Mouse (Mus musculus): ENCODE data around the gene Ephb4. TPM values are rescaled to one million over a fixed set of nuclear protein-coding genes. Genes with fewer than 3 reads are reported as not detected.

Gene Ephb4
- 6.1 and 8.1 TPM in 2 replicates for polyA plus RNA-seq (2015; fragmentation: Nextera tagmentation; extraction: Ambion mirVana)

GRCm38 (mm10) chr5:137349384-137350204, at the start of gene Ephb4:
Gene Ephb4 (plus strand): TSS chr5:137350109.
- Histone ChIP-seq H3K27me3 (replicated peaks; ENCODE audit: control insufficient read depth, insufficient read depth, low read length) (peaks cover 6% of the 10 kb centered on the region; the same call in 1 of the 2 replicates), H3K9me3 (ENCODE audit: control insufficient read depth, low read length) (no peaks in the 10 kb centered on the region), H3K4me2 (ENCODE audit: low read length) (peak within 1 kb of the TSS; percentile 99), H3K4me3 (replicated peaks; ENCODE audit: low read length) (peak within 1 kb of the TSS; percentile 72), H3K36me3 (ENCODE audit: control insufficient read depth, insufficient read depth) (no peaks in the 10 kb centered on the region), H3K9ac (replicated peaks; ENCODE audit: low read depth, low read length) (peak within 1 kb of the TSS; percentile 82), H3K4me1 (replicated peaks; ENCODE audit: control insufficient read depth, insufficient read depth, low read length) (peaks cover 42% of the 10 kb centered on the region), H3K27ac (ENCODE audit: low read length) (peak within 1 kb of the TSS; percentile 53; the same call in 1 of the 2 replicates)
- peak; percentile 87 for ATAC-seq
- WGBS: under 1% methylated on average over 31 of the region's 32 CpGs

GRCm38 (mm10) chr5:137301253-137301652, 48.7 kb upstream of the Ephb4 start:
- Histone ChIP-seq H3K9ac (replicated peaks; ENCODE audit: low read depth, low read length) (no peak overlapping the region), H3K4me1 (replicated peaks; ENCODE audit: control insufficient read depth, insufficient read depth, low read length) (peaks cover 18% of the 10 kb centered on the region), H3K4me2 (ENCODE audit: low read length) (no peak overlapping the region), H3K27ac (ENCODE audit: low read length) (no peak overlapping the region), H3K4me3 (replicated peaks; ENCODE audit: low read length) (no peak overlapping the region), H3K9me3 (ENCODE audit: control insufficient read depth, low read length) (no peaks in the 10 kb centered on the region), H3K36me3 (ENCODE audit: control insufficient read depth, insufficient read depth) (peaks cover 56% of the 10 kb centered on the region), H3K27me3 (replicated peaks; ENCODE audit: control insufficient read depth, insufficient read depth, low read length) (no peaks in the 10 kb centered on the region)
- peak; percentile 49; the same call in 1 of the 2 replicates for ATAC-seq
- 49% methylated on average over 21 of the region's 21 CpGs for WGBS

GRCm38 (mm10) chr5:137303609-137304008, 46.3 kb upstream of the Ephb4 start:
- peaks cover 32% of the 10 kb centered on the region for H3K36me3 ChIP-seq (ENCODE audit: control insufficient read depth, insufficient read depth)
- H3K9me3 ChIP-seq (ENCODE audit: control insufficient read depth, low read length): no peaks in the 10 kb centered on the region
- no peak for ATAC-seq
- H3K4me3 ChIP-seq (replicated peaks; ENCODE audit: low read length): no peak overlapping the region
- no peaks in the 10 kb centered on the region for H3K27me3 ChIP-seq (replicated peaks; ENCODE audit: control insufficient read depth, insufficient read depth, low read length)
- H3K4me2 ChIP-seq (ENCODE audit: low read length): no peak overlapping the region
- 82% methylated on average over 4 of the region's 4 CpGs for WGBS
- no peak overlapping the region for H3K9ac ChIP-seq (replicated peaks; ENCODE audit: low read depth, low read length)
- H3K27ac ChIP-seq (ENCODE audit: low read length): no peak overlapping the region
- peaks cover 25% of the 10 kb centered on the region for H3K4me1 ChIP-seq (replicated peaks; ENCODE audit: control insufficient read depth, insufficient read depth, low read length)

GRCm38 (mm10) chr5:137304165-137304564, 45.7 kb upstream of the Ephb4 start:
- Histone ChIP-seq H3K9ac (replicated peaks; ENCODE audit: low read depth, low read length) (no peak overlapping the region), H3K4me1 (replicated peaks; ENCODE audit: control insufficient read depth, insufficient read depth, low read length) (peaks cover 25% of the 10 kb centered on the region), H3K9me3 (ENCODE audit: control insufficient read depth, low read length) (no peaks in the 10 kb centered on the region), H3K36me3 (ENCODE audit: control insufficient read depth, insufficient read depth) (peaks cover 32% of the 10 kb centered on the region), H3K27ac (ENCODE audit: low read length) (no peak overlapping the region), H3K4me2 (ENCODE audit: low read length) (no peak overlapping the region), H3K4me3 (replicated peaks; ENCODE audit: low read length) (no peak overlapping the region), H3K27me3 (replicated peaks; ENCODE audit: control insufficient read depth, insufficient read depth, low read length) (no peaks in the 10 kb centered on the region)
- no peak for ATAC-seq
- WGBS: 78% methylated on average over 3 of the region's 3 CpGs

GRCm38 (mm10) chr5:137304816-137305215, 45.1 kb upstream of the Ephb4 start:
- H3K9ac ChIP-seq (replicated peaks; ENCODE audit: low read depth, low read length): 0 out of 2 replicates have a peak overlapping the region, but pooled peaks have one; percentile 3
- H3K9me3 ChIP-seq (ENCODE audit: control insufficient read depth, low read length): no peaks in the 10 kb centered on the region
- peaks cover 25% of the 10 kb centered on the region for H3K4me1 ChIP-seq (replicated peaks; ENCODE audit: control insufficient read depth, insufficient read depth, low read length)
- no peaks in the 10 kb centered on the region for H3K27me3 ChIP-seq (replicated peaks; ENCODE audit: control insufficient read depth, insufficient read depth, low read length)
- H3K4me3 ChIP-seq (replicated peaks; ENCODE audit: low read length): no peak overlapping the region
- no peak overlapping the region for H3K27ac ChIP-seq (ENCODE audit: low read length)
- 65% methylated on average over 4 of the region's 4 CpGs for WGBS
- peak overlapping the region; percentile 91 for H3K4me2 ChIP-seq (ENCODE audit: low read length)
- ATAC-seq: no peak
- H3K36me3 ChIP-seq (ENCODE audit: control insufficient read depth, insufficient read depth): peaks cover 30% of the 10 kb centered on the region

GRCm38 (mm10) chr5:137305822-137306221, 44.1 kb upstream of the Ephb4 start:
- peak overlapping the region; percentile 86 for H3K4me3 ChIP-seq (replicated peaks; ENCODE audit: low read length)
- H3K4me2 ChIP-seq (ENCODE audit: low read length): peak overlapping the region; percentile 91
- ATAC-seq: no peak
- no peaks in the 10 kb centered on the region for H3K9me3 ChIP-seq (ENCODE audit: control insufficient read depth, low read length)
- H3K27ac ChIP-seq (ENCODE audit: low read length): no peak overlapping the region
- H3K4me1 ChIP-seq (replicated peaks; ENCODE audit: control insufficient read depth, insufficient read depth, low read length): peaks cover 25% of the 10 kb centered on the region
- 74% methylated on average over 3 of the region's 3 CpGs for WGBS
- peaks cover 20% of the 10 kb centered on the region for H3K36me3 ChIP-seq (ENCODE audit: control insufficient read depth, insufficient read depth)
- no peak overlapping the region for H3K9ac ChIP-seq (replicated peaks; ENCODE audit: low read depth, low read length)
- H3K27me3 ChIP-seq (replicated peaks; ENCODE audit: control insufficient read depth, insufficient read depth, low read length): no peaks in the 10 kb centered on the region

- Histone ChIP-seq H3K4me1 (replicated peaks; ENCODE audit: control insufficient read depth, insufficient read depth, low read length) (peaks cover 25% of the 10 kb centered on the region), H3K36me3 (ENCODE audit: control insufficient read depth, insufficient read depth) (peaks cover 14% of the 10 kb centered on the region), H3K4me3 (replicated peaks; ENCODE audit: low read length) (peak overlapping the region; percentile 86), H3K27ac (ENCODE audit: low read length) (peak overlapping the region; percentile 92), H3K9ac (replicated peaks; ENCODE audit: low read depth, low read length) (peak overlapping the region; percentile 98), H3K4me2 (ENCODE audit: low read length) (peak overlapping the region; percentile 91), H3K27me3 (replicated peaks; ENCODE audit: control insufficient read depth, insufficient read depth, low read length) (no peaks in the 10 kb centered on the region), H3K9me3 (ENCODE audit: control insufficient read depth, low read length) (no peaks in the 10 kb centered on the region)
- WGBS: 10% methylated on average over 12 of the region's 12 CpGs
- ATAC-seq: no peak
Observed at GRCm38 (mm10) chr5:137306439-137307005, 43.4 kb upstream of the Ephb4 start.

- peaks cover 6% of the 10 kb centered on the region for H3K36me3 ChIP-seq (ENCODE audit: control insufficient read depth, insufficient read depth)
- H3K4me1 ChIP-seq (replicated peaks; ENCODE audit: control insufficient read depth, insufficient read depth, low read length): peaks cover 25% of the 10 kb centered on the region
- H3K27me3 ChIP-seq (replicated peaks; ENCODE audit: control insufficient read depth, insufficient read depth, low read length): no peaks in the 10 kb centered on the region
- peak within 1 kb of the TSS; percentile 91 for H3K4me2 ChIP-seq (ENCODE audit: low read length)
- peak within 1 kb of the TSS; percentile 95 for H3K27ac ChIP-seq (ENCODE audit: low read length)
- peak within 1 kb of the TSS; percentile 98 for H3K9ac ChIP-seq (replicated peaks; ENCODE audit: low read depth, low read length)
- H3K4me3 ChIP-seq (replicated peaks; ENCODE audit: low read length): peak within 1 kb of the TSS; percentile 86
- under 1% methylated on average over 66 of the region's 72 CpGs for WGBS
- peak; percentile 91 for ATAC-seq
- H3K9me3 ChIP-seq (ENCODE audit: control insufficient read depth, low read length): no peaks in the 10 kb centered on the region
Observed at GRCm38 (mm10) chr5:137307071-137307912, 42.6 kb upstream of the Ephb4 start, which contains the start of gene Srrt. Gene Srrt (minus strand): TSS chr5:137307674.
